Mouse (Mus musculus): ENCODE results near the gene F8a. TPM values are rescaled to one million over a fixed set of nuclear protein-coding genes. Genes with fewer than 3 reads are reported as not detected.
"Not testable (repeated sequence)": the region's sequence is repeated elsewhere in the genome, so short reads cannot be mapped to it uniquely, and the experiment has no call there.

F8a gene
- 36.4 and 40.1 TPM in 2 replicates for total RNA-seq (2014; rRNA removed)
- polyA plus RNA-seq (2015; fragmentation: Nextera tagmentation; extraction: Ambion mirVana): 32.9 and 33.7 TPM in 2 replicates

DNA sequence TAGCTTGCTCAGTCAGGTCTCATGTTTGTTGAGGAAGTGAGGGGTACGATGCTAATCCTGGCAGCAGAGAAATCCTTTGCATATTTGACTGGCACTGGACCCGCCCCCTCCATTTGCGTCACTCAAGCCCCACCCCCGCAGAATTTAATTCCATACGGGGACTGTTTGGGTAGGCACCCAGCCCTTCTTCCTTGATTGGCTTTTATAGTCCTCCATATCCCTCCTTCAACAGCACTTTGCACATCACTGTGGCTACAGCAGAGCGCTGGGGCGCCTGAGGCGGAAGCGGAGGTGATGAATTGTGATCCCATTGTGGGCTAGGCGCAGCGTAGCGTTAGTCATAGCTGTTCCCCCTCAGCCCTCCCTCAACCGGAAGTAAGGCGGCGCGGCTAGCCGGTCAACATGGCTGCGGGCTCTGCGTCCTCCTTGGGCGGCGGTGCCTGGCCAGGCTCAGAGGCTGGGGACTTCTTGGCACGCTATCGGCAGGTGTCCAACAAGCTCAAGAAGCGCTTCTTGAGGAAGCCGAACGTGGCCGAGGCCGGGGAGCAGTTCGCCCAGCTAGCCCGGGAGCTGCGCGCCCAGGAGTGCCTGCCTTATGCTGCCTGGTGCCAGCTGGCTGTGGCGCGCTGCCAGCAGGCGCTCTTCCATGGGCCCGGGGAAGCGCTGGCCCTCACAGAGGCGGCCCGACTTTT, at the start of gene F8a:
TSS of gene F8a (plus strand) at position 378 of the 692 bp plus-strand sequence.
- Histone ChIP-seq H3K4me2 (ENCODE audit: low read depth, low read length) (peak within 1 kb of the TSS; percentile 58), H3K9ac (replicated peaks; ENCODE audit: low read length) (peak within 1 kb of the TSS; percentile 71), H3K27me3 (ENCODE audit: insufficient read depth, low read length) (no peaks in the 10 kb centered on the region), H3K27ac (peak within 1 kb of the TSS; percentile 96), H3K36me3 (ENCODE audit: insufficient read depth, low read length) (no peaks in the 10 kb centered on the region), H3K9me3 (ENCODE audit: low read length) (no peaks in the 10 kb centered on the region), H3K4me1 (ENCODE audit: insufficient read depth, low read length) (no peaks in the 10 kb centered on the region), H3K4me3 (ENCODE audit: low read length) (peak within 1 kb of the TSS; percentile 59)
- ATAC-seq (peak; percentile 96), DNase-seq (ENCODE audit: low spot score) (peak; percentile 88)
- WGBS: 25% methylated on average over 38 of the region's 39 CpGs
- TF ChIP-seq CTCF (IDR thresholded peaks at IDR 0.05; ENCODE audit: low read depth): no peak

DNA sequence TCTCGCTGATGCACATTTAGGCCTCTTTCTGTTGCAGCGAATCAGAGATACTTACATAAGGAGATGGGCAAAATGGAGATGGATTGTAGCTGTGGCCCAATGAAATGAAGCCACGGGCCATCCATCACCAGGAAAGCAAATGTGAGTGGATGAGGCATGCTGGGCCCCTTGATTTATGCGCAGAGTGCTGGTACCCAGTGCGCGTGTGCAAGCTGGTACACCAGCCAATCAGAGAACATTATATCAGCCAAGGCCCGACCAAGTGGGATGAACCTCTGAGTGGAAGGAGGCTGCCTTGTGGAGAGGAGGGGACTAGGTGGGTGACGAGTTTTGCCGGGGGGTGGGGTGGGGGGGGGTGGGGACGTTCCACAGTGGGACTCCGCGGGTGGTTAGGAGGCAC, 36.2 kb upstream of the F8a start, which contains the start of gene Xlr3b:
TSS of gene Xlr3b (plus strand) at position 274 of the 400 bp plus-strand sequence.
- not testable (repeated sequence) for H3K9ac ChIP-seq (replicated peaks; ENCODE audit: low read length); H3K4me3 ChIP-seq (ENCODE audit: low read length); H3K36me3 ChIP-seq (ENCODE audit: insufficient read depth, low read length); H3K4me1 ChIP-seq (ENCODE audit: insufficient read depth, low read length); H3K4me2 ChIP-seq (ENCODE audit: low read depth, low read length); H3K9me3 ChIP-seq (ENCODE audit: low read length); H3K27me3 ChIP-seq (ENCODE audit: insufficient read depth, low read length); H3K27ac ChIP-seq
- peak; percentile 62; the same call in 1 of the 2 replicates for ATAC-seq
- WGBS: 75% methylated on average over 11 of the region's 12 CpGs
- peak; percentile 1 for DNase-seq (ENCODE audit: low spot score)

DNA sequence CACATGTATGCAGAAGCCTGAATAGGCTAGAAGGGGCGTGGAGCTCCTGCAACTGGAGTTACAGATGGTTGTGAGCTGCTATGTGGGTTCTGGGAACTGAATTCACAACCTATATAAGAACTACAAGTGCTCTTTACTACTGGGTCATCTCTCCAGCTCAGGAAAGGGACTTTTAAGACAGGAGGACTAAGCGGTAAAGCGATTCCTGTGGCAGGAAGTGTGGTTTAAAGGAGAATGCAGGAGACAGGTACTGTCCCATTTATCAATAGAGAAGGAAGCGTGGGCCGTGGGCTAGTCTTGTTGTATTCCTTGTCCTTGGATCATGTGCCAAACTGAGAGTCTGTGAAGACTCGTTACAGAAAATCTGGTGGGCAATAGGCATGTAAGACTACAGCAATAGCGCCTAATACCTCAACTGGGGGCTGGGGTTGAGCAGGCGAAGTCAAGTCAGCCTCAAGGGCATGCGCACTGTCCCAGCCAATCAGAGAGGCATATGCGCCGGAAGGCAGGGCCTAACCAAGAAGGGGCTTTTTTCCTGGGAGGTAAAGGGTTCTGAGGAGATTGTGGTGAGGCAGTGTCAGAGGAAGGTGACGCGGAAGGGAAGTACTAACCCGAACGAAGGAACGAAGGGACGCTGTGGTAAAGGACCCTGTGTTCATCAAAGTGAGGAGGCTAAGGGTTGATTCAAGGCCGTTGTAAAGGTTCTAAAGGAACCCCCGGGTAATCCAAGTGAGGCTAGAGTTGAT, 14.1 kb upstream of the F8a start, which contains the start of gene Xlr4b:
TSS of gene Xlr4b (plus strand) at position 515 of the 746 bp plus-strand sequence.
- H3K9me3 ChIP-seq (ENCODE audit: low read length); H3K4me2 ChIP-seq (ENCODE audit: low read depth, low read length); H3K9ac ChIP-seq (replicated peaks; ENCODE audit: low read length); H3K36me3 ChIP-seq (ENCODE audit: insufficient read depth, low read length); ATAC-seq; H3K27me3 ChIP-seq (ENCODE audit: insufficient read depth, low read length); DNase-seq (ENCODE audit: low spot score); H3K27ac ChIP-seq; H3K4me3 ChIP-seq (ENCODE audit: low read length); H3K4me1 ChIP-seq (ENCODE audit: insufficient read depth, low read length): not testable (repeated sequence)
- WGBS: 78% methylated on average over 12 of the region's 19 CpGs

DNA sequence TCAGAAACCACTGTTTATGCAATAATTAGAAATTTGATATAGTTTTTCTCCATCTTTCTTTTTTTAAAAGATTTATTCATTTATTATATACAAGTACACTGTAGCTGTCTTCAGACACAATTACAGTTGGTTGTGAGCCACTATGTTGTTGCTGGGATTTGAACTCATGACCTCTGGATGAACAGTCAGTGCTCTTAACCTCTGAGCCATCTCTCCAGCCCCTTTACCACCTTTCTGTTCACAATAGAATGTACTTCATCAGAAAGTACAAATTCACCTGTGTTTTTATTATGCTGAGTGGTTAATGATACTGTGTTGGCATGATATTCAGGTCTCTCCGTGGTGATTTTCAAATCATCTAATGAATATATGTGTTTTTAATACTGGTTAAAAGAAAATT, 2.7 kb upstream of the F8a start:
- no peaks in the 10 kb centered on the region for H3K9me3 ChIP-seq (ENCODE audit: low read length)
- no peaks in the 10 kb centered on the region for H3K4me1 ChIP-seq (ENCODE audit: insufficient read depth, low read length)
- ATAC-seq (no peak), DNase-seq (ENCODE audit: low spot score) (no peak)
- no peak overlapping the region for H3K4me2 ChIP-seq (ENCODE audit: low read depth, low read length)
- H3K9ac ChIP-seq (replicated peaks; ENCODE audit: low read length): no peak overlapping the region
- no peak overlapping the region for H3K4me3 ChIP-seq (ENCODE audit: low read length)
- H3K36me3 ChIP-seq (ENCODE audit: insufficient read depth, low read length): no peaks in the 10 kb centered on the region
- no peaks in the 10 kb centered on the region for H3K27me3 ChIP-seq (ENCODE audit: insufficient read depth, low read length)
- TF ChIP-seq CTCF (IDR thresholded peaks at IDR 0.05; ENCODE audit: low read depth): no peak
- H3K27ac ChIP-seq: no peak overlapping the region
- WGBS: 36% methylated on average over 1 of the region's 1 CpGs

DNA sequence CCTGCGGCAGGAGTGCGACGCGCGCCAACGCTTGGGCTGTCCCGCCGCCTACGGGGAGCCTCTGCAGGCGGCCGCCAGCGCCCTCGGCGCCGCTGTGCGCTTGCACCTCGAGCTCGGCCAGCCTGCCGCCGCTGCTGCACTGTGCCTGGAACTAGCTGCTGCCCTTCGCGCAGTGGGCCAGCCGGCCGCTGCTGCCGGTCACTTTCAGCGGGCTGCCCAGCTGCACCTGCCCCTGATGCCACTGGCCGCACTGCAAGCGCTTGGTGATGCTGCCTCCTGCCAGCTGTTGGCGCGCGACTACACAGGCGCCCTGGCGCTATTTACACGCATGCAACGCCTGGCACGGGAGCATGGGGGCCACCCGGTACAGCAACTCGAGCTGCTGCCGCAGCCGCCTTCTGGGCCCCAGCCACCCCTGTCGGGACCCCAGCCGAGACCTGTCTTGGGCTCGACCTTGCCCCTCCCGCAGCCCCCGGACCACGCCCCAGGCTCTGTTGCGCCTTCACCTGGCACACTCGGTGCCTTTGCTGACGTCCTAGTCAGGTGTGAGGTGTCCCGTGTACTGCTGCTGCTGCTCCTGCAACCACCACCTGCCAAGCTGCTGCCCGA, 619 bp downstream of the F8a start:
- Histone ChIP-seq H3K36me3 (ENCODE audit: insufficient read depth, low read length) (no peaks in the 10 kb centered on the region), H3K4me2 (ENCODE audit: low read depth, low read length) (peak overlapping the region; percentile 58), H3K27ac (peak overlapping the region; percentile 96), H3K9me3 (ENCODE audit: low read length) (no peaks in the 10 kb centered on the region), H3K4me1 (ENCODE audit: insufficient read depth, low read length) (no peaks in the 10 kb centered on the region), H3K4me3 (ENCODE audit: low read length) (peak overlapping the region; percentile 59), H3K9ac (replicated peaks; ENCODE audit: low read length) (peak overlapping the region; percentile 71), H3K27me3 (ENCODE audit: insufficient read depth, low read length) (no peaks in the 10 kb centered on the region)
- DNase-seq (ENCODE audit: low spot score): peak; percentile 69
- ATAC-seq: peak; percentile 82
- TF ChIP-seq CTCF (IDR thresholded peaks at IDR 0.05; ENCODE audit: low read depth): peak; percentile 45
- 33% methylated on average over 37 of the region's 51 CpGs for WGBS

DNA sequence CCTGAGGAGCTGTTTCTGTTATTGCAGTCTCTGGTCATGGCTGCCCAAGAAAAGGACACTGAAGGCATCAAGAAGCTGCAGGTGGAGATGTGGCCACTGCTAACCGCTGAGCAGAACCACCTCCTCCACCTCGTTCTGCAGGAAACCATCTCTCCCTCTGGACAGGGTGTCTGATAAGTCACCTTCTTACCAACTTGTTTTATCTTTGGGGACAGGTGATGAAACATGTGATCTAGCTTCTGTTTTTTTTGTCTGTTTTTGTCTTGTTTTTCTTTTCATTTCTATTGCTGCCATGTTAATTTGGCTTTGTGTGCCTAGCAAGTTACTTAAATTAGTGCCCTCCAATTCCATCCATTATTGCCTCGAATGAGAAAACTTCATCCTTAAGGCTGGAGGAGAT, 1.2 kb downstream of the F8a start:
- Histone ChIP-seq H3K27me3 (ENCODE audit: insufficient read depth, low read length) (no peaks in the 10 kb centered on the region), H3K36me3 (ENCODE audit: insufficient read depth, low read length) (no peaks in the 10 kb centered on the region), H3K4me3 (ENCODE audit: low read length) (peak overlapping the region; percentile 59), H3K27ac (peak overlapping the region; percentile 96), H3K9ac (replicated peaks; ENCODE audit: low read length) (peak overlapping the region; percentile 71), H3K9me3 (ENCODE audit: low read length) (no peaks in the 10 kb centered on the region), H3K4me2 (ENCODE audit: low read depth, low read length) (peak overlapping the region; percentile 58), H3K4me1 (ENCODE audit: insufficient read depth, low read length) (no peaks in the 10 kb centered on the region)
- no peak for ATAC-seq
- 33% methylated on average over 3 of the region's 3 CpGs for WGBS
- DNase-seq (ENCODE audit: low spot score): no peak
- no peak for TF ChIP-seq CTCF (IDR thresholded peaks at IDR 0.05; ENCODE audit: low read depth)

DNA sequence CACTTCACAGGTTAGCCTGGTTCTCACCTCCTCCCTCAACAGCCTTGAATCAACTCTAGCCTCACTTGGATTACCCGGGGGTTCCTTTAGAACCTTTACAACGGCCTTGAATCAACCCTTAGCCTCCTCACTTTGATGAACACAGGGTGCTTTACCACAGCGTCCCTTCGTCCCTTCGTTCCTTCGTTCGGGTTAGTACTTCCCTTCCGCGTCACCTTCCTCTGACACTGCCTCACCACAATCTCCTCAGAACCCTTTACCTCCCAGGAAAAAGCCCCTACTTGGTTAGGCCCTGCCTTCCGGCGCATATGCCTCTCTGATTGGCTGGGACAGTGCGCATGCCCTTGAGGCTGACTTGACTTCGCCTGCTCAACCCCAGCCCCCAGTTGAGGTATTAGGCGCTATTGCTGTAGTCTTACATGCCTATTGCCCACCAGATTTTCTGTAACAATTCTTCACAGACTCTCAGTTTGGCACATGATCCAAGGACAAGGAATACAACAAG, 14.8 kb downstream of the F8a start, which contains the start of gene Xlr4c:
TSS of gene Xlr4c (minus strand) at position 310 of the 505 bp plus-strand sequence.
- H3K4me3 ChIP-seq (ENCODE audit: low read length); ATAC-seq; H3K36me3 ChIP-seq (ENCODE audit: insufficient read depth, low read length); DNase-seq (ENCODE audit: low spot score); H3K27ac ChIP-seq; H3K4me1 ChIP-seq (ENCODE audit: insufficient read depth, low read length); H3K9ac ChIP-seq (replicated peaks; ENCODE audit: low read length); H3K27me3 ChIP-seq (ENCODE audit: insufficient read depth, low read length); H3K4me2 ChIP-seq (ENCODE audit: low read depth, low read length); H3K9me3 ChIP-seq (ENCODE audit: low read length): not testable (repeated sequence)
- WGBS: 87% methylated on average over 12 of the region's 14 CpGs

DNA sequence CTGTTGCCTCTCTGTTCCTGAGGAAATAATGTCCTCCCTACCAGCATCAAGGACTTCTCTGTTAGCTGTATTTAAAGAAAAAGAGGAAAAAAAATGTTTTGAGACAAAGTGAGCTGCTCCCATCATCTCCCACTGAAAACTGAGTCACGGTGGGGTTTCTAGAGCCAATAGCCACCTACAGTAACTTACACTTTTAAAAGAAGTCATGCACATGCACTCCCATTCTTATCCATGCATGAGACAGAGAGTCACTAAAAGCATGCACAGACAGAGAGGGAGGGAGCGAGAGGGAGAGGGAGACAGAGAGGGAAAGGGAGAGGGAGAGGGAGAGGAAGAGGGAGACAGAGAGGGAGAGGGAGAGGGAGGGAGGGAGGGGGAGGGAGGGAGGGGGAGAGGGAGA, 34.3 kb downstream of the F8a start:
- H3K4me3 ChIP-seq (ENCODE audit: low read length); H3K9me3 ChIP-seq (ENCODE audit: low read length); H3K4me1 ChIP-seq (ENCODE audit: insufficient read depth, low read length); H3K9ac ChIP-seq (replicated peaks; ENCODE audit: low read length); H3K4me2 ChIP-seq (ENCODE audit: low read depth, low read length); H3K27ac ChIP-seq; H3K36me3 ChIP-seq (ENCODE audit: insufficient read depth, low read length); DNase-seq (ENCODE audit: low spot score); H3K27me3 ChIP-seq (ENCODE audit: insufficient read depth, low read length); ATAC-seq: not testable (repeated sequence)
- WGBS: 79% methylated on average over 1 of the region's 2 CpGs

DNA sequence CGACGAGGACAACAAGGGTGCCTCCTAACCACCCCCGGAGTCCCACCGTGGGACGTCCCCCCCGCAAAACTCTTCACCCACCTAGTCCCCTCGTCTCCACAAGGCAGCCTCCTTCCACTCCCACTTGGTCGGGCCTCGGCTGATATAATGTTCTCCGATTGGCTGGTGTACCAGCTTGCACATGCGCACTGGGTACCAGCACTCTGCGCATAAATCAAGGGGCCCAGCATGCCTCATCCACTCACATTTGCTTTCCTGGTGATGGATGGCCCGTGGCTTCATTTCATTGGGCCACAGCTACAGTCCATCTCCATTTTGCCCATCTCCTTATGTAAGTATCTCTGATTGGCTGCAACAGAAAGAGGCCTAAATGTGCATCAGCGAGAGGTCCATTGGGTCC, 37.2 kb downstream of the F8a start, which contains the start of gene Xlr3c:
TSS of gene Xlr3c (minus strand) at position 121 of the 400 bp plus-strand sequence.
- H3K9ac ChIP-seq (replicated peaks; ENCODE audit: low read length); H3K4me2 ChIP-seq (ENCODE audit: low read depth, low read length); H3K4me1 ChIP-seq (ENCODE audit: insufficient read depth, low read length); ATAC-seq; H3K27me3 ChIP-seq (ENCODE audit: insufficient read depth, low read length); DNase-seq (ENCODE audit: low spot score); H3K27ac ChIP-seq; H3K9me3 ChIP-seq (ENCODE audit: low read length); H3K4me3 ChIP-seq (ENCODE audit: low read length); H3K36me3 ChIP-seq (ENCODE audit: insufficient read depth, low read length): not testable (repeated sequence)
- 90% methylated on average over 14 of the region's 14 CpGs for WGBS
